Mouse (Mus musculus) embryonic facial prominence, embryonic 12.5 days (tissue): ENCODE data around the gene Zfp974. TPM values are rescaled to one million over a fixed set of nuclear protein-coding genes. Genes with fewer than 3 reads are reported as not detected.
A peak's percentile ranks its signal among the peaks of the same experiment; 100 is the strongest.

Experiments used
- ATAC-seq: fragments of 200-750 bp; cut with Nextera tagmentation; 2 replicates; pipeline ENCODE4 v1.8.0; 2017; ENCODE audit not compliant: insufficient number of reproducible peaks, insufficient read depth, low FRiP score, low TSS enrichment
- H3K27ac ChIP-seq: fragments of 300-500 bp; sonication (generic); 2 replicates; pipeline ENCODE4 v1.5.1; 2016; ENCODE audit warnings: mild to moderate bottlenecking
- H3K27me3 ChIP-seq: fragments of 300-500 bp; sonication (generic); 2 replicates; pipeline ENCODE4 v1.6.1; 2016; ENCODE audit warnings: mild to moderate bottlenecking, moderate library complexity
- H3K36me3 ChIP-seq: fragments of 300-500 bp; sonication (generic); 2 replicates; pipeline ENCODE4 v1.6.1; 2016; ENCODE audit warnings: mild to moderate bottlenecking
- H3K4me1 ChIP-seq: fragments of 300-500 bp; sonication (generic); 2 replicates; pipeline ENCODE4 v1.6.1; 2016
- H3K4me2 ChIP-seq: fragments of 300-500 bp; sonication (generic); replicated peaks from 2 replicates; pipeline ENCODE4 v1.6.1; 2016; ENCODE audit warnings: mild to moderate bottlenecking, moderate library complexity
- H3K4me3 ChIP-seq: fragments of 300-500 bp; sonication (generic); 2 replicates; pipeline ENCODE4 v1.5.1; 2016; ENCODE audit warnings: mild to moderate bottlenecking
- H3K9ac ChIP-seq: fragments of 300-500 bp; sonication (generic); 2 replicates; pipeline ENCODE4 v1.6.1; 2016; ENCODE audit warnings: mild to moderate bottlenecking, moderate library complexity
- H3K9me3 ChIP-seq: fragments of 300-500 bp; sonication (generic); 2 replicates; pipeline ENCODE4 v1.6.1; 2016; ENCODE audit warnings: mild to moderate bottlenecking, moderate library complexity
- WGBS: fragments of 180-500 bp; shearing (Covaris S2); methylation state at CpG from one replicate; pipeline ENCODE4 v1.1.7; 2016; 5-methylcytosine and 5-hydroxymethylcytosine counted together
- polyA plus RNA-seq: library from polyadenylated mRNA; unstranded; fragments of >200 nt; fragmentation: Nextera tagmentation; extraction: Ambion mirVana; gene quantifications from 2 replicates; pipeline ENCODE4 v1.2.1, GENCODE M21; 2016

Gene Zfp974
- polyA plus RNA-seq, 1 experiment from 2014 or later = 11.4 TPM

- peaks cover 9% of the 10 kb centered on the region; the same call in 1 of the 2 replicates for H3K4me1 ChIP-seq
- H3K9ac ChIP-seq = peak overlapping the region; percentile 66
- peaks cover 15% of the 10 kb centered on the region for H3K36me3 ChIP-seq
- peak overlapping the region; percentile 81 for H3K4me2 ChIP-seq
- H3K27ac ChIP-seq = peak overlapping the region; percentile 67
- peak; percentile 84 for ATAC-seq
- WGBS = 1% methylated on average over 22 of the region's 22 CpGs
- H3K27me3 ChIP-seq = no peaks in the 10 kb centered on the region
- H3K9me3 ChIP-seq = no peaks in the 10 kb centered on the region
- peak overlapping the region; percentile 62 for H3K4me3 ChIP-seq
Measured at GRCm38 (mm10) chr7:27860396-27861235, 68.6 kb downstream of the Zfp974 start.

GRCm38 (mm10) chr7:27859301-27860251 lies 69.7 kb downstream of the Zfp974 start:
- no peak overlapping the region for H3K27ac ChIP-seq
- H3K27me3 ChIP-seq = no peaks in the 10 kb centered on the region
- peaks cover 9% of the 10 kb centered on the region for H3K36me3 ChIP-seq
- WGBS = 29% methylated on average over 10 of the region's 10 CpGs
- no peaks in the 10 kb centered on the region for H3K9me3 ChIP-seq
- H3K4me3 ChIP-seq = peak overlapping the region; percentile 62
- peaks cover 9% of the 10 kb centered on the region; the same call in 1 of the 2 replicates for H3K4me1 ChIP-seq
- peak overlapping the region; percentile 66; the same call in 1 of the 2 replicates for H3K9ac ChIP-seq
- H3K4me2 ChIP-seq = peak overlapping the region; percentile 81
- no peak for ATAC-seq

Other genes starting within 250 kb of the Zfp974 start
- gene Zfp607b, start 240.1 kb downstream of the Zfp974 start, polyA plus RNA-seq = 4.0 and 5.8 TPM in 2 replicates
- 55.8 and 57.1 TPM in 2 replicates for gene Zfp60, start 198.1 kb downstream of the Zfp974 start, polyA plus RNA-seq
- gene Zfp626, start 122.3 kb downstream of the Zfp974 start, polyA plus RNA-seq = 2.2 and 3.1 TPM in 2 replicates
- 9.4 and 10.5 TPM in 2 replicates for gene Zfp59, start 90.9 kb downstream of the Zfp974 start, polyA plus RNA-seq
- gene Zfp607a, start 71.9 kb downstream of the Zfp974 start, polyA plus RNA-seq = 3.9 and 4.5 TPM in 2 replicates
- 23.4 and 24.8 TPM in 2 replicates for gene Zfp780b, start 49.7 kb upstream of the Zfp974 start, polyA plus RNA-seq
- gene Zfp850, start 84.7 kb upstream of the Zfp974 start, polyA plus RNA-seq = 5.2 and 6.6 TPM in 2 replicates
- 347 and 354 TPM in 2 replicates for gene Psmc4, start 120.6 kb upstream of the Zfp974 start, polyA plus RNA-seq
- gene Fcgbp, start 141.8 kb upstream of the Zfp974 start, polyA plus RNA-seq = 0.40 and 0.73 TPM in 2 replicates
- 0.04 TPM in 2 replicates for gene 9530053A07Rik, start 200.0 kb upstream of the Zfp974 start, polyA plus RNA-seq
- gene Fbl, start 240.2 kb upstream of the Zfp974 start, polyA plus RNA-seq = 155 TPM in 2 replicates